Mouse (Mus musculus) left cerebral cortex, postnatal 10 days (tissue): ENCODE measurements around the gene Spred1. TPM values are rescaled to one million over a fixed set of nuclear protein-coding genes. Genes with fewer than 3 reads are reported as not detected.
"Not testable (repeated sequence)": the region's sequence is repeated elsewhere in the genome, so short reads cannot be mapped to it uniquely, and the experiment has no call there.

ENCODE experiments used
- DNase-seq, 2 experiments: peaks; one replicate each; pipeline ENCODE4 v3.0.0; 2021 to 2022; ENCODE audit warnings: low spot score in 2 of 2, mixed read lengths in 1 of 2; ENCODE audit errors: extremely low spot score in 1 of 2
- intact Hi-C: fragments of 180-260 bp; cut with DNase I; formaldehyde crosslinking; loops from one replicate; pipeline ENCODE4 v1.15.1; 2025
- total RNA-seq, 2 experiments: library from RNA; stranded (reverse); gene quantifications; 2 replicates each; pipeline ENCODE4 v1.2.3; 2021

The Spred1 gene
- total RNA-seq, 2 experiments from 2014 or later = 71.8 to 73.6 TPM

DNA sequence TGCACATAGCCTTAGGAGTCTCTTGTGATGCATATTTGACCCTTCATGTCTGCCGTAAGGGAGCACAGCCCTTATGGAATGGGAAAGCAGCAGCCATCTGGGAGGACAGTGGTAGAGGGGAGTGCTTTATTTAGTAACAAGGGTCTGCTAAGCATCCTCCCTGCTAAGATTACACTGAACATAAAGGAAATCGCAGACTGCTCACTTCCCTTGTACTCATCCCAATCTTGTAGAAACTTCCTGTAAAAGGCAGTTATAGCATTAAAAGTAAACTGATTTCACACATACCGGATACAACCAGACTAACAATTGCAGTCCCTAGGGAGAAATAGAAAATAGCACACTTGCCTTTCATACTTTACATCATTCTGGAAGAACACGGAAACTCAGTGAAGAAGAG lies 7.4 kb upstream of the Spred1 start:
- intact Hi-C loops = no loop called here
- no peak for DNase-seq

DNA sequence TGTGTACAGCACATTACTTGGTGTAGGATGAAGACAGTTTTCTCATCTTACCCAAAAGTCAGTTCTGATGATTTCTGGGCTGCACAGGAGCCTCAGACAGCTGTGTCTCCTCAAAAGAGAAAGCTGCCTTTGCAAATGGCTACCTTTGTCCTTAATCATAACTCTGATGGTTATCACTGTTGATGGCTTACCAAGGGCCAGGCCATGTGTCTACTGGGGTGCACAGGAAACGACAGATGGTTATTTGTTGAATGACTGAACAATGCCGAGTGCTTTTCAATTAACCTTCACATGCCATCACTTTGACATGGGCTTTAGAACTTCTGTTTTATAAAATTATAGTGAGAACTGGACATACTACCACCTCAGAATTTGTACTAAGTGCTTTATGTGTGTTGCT lies 2.7 kb upstream of the Spred1 start:
- intact Hi-C loops = no loop called here
- no peak for DNase-seq

DNA sequence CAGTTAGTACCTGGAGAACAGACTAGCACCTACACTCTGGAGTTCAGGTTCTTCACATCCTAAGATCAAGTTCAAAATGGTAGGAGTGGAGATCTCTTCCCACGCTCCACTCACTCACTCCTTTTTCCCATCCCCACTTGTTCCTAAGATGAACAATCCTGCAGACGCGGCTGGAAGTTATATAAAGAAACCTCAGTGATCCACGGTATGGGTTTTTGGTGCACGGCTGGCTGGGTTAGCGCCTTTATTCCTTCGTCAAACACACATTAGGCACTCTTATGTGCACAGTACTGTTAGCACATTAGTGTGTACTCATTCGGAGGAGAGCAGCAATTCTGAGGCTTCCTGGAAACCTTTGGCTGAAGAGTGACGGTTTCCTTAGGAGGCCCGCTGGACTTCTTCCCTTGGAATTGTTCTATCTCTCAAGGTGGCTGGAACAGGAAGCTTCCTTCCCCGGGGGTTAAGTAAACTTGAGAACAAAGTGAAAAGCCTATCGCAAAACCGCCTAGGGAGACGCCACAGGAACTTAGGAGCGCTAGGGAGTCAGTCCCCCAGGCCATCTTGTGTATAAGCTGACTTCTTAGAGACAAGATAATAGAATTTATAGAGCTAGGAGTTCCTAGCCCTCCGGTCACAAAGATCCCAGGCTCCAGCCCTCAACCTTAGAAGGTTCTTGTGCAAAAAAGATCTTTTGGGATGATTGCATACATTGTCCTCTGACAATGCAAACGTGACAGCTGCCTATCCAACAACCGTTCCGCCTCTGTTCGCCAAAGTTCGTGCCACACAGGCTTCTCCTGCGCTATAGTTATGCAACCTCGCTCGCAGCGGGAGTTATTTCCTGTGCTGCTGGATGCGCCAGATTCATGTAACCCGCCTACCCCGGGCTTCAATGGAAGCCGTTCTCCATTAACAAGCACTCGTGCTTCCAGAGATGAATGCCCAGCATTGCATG lies 1.6 kb upstream of the Spred1 start:
- peak; percentile 69 to 91 for DNase-seq
- intact Hi-C loops = loop anchor here (1.0 to 5.0 kb wide), 5 partner anchors 63 to 217 kb away; no protein-coding TSS in a partner anchor

DNA sequence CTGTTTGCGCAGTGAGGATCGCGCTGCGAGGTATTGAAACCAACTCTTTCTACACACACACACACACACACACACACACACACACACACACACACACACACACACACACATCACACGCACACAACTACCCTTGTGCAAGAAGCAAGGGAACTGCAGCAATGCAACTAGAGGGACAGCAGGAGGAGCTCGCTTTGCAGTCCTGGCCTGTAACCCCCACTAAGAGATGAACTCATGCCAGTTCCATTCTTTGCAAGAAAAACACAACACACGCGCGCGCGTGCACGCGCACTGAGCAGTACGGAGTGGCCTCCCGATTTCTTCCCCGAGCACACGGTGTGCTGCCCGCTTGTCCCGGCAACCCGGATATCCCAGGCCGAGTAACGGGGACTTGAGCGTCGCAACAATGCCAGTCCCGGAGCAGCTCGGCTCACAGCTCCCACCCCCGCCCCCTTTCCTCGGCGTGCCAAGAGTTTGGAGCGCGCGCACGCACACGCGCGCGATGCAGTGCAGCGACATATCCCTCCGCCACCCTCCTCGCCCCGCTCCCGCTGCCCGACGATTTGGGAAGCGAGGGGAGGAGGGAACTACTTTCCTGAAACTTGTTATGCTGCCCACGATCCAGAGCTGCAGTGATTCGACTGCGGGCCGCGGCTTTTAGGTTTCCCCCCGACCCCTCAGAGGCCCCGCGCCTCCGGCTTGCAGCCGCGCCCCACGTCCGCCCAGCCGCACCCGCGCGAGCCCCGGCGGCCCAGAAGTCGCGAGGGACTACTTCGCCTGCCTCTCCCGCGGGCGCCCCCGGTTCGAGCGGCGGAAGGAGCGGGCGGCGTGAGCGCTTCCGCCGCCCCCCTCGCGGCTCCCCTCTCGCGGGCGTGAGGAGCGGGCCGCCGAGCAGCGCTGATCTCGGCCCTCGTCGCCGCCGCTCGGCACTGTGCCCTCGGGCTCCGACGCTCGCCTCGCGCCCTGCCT lies 645 bp upstream of the Spred1 start:
- intact Hi-C loops = loop anchor here (1.0 to 5.0 kb wide), 5 partner anchors 62 to 218 kb away; no protein-coding TSS in a partner anchor
- DNase-seq = peak; percentile 90 to 95

DNA sequence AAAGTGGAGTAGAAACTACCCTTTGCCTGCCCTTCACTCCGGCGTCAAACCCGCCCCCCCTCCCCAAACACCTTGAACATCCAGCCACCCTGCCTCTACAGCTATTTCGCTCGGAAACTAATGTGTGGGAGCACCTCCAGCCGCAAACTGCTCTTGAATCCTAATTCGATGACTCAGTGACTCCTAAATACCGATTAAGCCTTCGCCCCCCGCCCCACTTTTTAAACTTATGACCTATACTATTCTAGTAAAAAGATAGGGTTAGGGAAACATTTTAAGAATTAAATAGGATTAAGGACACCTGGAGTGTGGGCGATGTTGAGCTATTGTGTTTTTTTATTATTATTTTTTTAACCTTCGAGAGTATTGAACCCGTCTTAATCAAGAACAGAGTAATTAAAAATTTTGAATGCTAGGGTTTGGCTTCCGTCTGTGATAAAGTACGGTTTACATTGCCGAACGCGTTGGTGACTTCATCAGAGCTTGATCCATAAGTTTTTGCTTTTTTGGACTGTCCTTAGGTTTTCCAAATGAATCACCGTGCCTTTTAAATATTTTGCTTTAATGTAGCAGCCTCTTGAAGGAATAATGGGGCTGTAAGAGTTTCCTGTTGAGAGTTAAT lies 921 bp downstream of the Spred1 start:
- no peak for DNase-seq
- intact Hi-C loops = loop anchor here (2.0 to 5.0 kb wide), 4 partner anchors 60 to 220 kb away; no protein-coding TSS in a partner anchor

DNA sequence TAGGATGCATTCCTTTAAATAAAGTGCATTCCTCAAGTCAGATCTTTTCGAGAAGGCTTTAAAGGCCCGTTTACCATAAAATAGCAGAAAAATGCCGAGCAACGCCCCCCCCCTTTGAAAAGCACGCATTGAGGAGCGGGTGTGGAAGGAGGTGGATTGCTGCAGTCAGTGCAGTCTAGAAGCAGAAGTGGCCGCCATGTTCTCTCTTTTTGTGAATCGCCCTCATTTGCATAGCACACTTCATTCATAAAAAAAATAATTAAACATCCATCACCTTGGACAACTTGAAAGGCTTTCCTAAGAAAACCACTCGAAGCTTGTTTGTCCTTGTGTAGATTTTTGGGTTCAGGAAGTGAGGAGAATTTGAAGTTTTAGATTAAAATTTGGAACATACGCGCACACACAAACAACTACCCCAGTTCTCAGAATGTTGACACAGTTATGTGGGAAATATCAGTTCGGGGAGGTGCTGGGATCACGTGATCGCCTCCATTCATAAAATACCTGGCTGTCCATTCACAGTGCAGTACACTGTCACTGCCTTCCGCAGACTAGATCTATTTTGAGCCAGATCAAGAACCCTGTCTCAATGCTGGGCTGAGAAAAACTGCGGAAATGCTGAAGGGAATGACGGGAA lies 1.6 kb downstream of the Spred1 start:
- peak in 1 of 2 experiments; percentile 45 for DNase-seq
- intact Hi-C loops = loop anchor here (5.0 kb wide), 3 partner anchors 59 to 221 kb away; no protein-coding TSS in a partner anchor

DNA sequence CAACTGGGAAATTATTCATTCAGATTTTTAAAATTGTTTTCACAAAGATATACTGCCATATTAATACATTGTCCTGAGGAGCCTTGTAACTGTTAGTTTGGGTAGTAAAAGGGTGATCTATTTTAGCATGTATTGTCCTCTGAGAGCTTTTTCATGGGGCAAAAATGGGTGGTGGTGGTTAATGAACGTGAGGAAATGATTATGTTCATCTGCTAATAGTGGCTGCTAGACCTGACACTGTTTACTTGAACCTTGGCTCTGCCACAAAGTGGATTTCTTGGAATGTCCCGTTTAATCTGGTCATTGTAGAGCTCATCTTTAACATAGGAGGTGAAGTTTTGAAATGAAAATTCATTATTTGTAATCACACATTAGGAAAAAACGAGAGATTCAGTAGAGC lies 2.5 kb downstream of the Spred1 start:
- DNase-seq = no peak
- intact Hi-C loops = loop anchor here (5.0 kb wide), 3 partner anchors 59 to 221 kb away; no protein-coding TSS in a partner anchor

DNA sequence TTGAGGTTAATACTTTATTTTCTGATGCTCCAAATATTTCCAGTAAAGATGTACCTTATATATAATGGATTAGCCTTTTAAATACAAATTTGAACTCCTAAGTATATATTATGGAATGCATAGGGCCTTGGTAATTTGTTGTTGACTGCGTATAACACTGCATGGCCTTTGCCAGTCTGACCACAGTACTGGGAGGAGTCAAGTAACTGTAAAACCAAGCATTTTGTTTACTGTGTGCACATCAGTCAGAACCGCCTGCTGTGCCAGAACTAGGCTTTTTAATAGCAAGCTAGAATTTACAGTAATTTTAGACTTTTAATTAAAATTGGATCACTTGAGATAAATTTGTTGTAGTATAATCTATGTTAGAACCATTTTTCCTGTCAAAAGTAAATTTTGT lies 3.7 kb downstream of the Spred1 start:
- DNase-seq = no peak
- intact Hi-C loops = loop anchor here (5.0 kb wide), 3 partner anchors 57 to 223 kb away; no protein-coding TSS in a partner anchor

DNA sequence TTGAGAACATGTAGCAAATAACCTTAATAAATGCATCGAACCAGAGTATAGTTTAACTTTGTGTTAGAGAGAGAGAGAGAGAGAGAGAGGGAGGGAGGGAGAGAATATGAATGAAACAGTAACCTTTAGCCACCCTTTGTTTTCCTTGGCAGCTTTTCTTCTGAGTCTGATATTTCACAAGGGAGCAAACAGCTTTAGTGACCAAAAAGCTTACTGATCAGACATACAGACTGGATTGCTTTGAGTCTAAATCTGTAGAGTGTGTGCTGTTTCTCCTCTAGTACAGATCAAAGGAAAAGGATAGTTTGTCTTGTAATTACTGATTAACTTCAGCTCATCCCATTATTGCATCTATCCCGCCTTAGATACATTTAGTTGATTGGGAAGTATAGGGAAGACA lies 8.0 kb downstream of the Spred1 start:
- no peak for DNase-seq
- intact Hi-C loops = no loop called here

DNA sequence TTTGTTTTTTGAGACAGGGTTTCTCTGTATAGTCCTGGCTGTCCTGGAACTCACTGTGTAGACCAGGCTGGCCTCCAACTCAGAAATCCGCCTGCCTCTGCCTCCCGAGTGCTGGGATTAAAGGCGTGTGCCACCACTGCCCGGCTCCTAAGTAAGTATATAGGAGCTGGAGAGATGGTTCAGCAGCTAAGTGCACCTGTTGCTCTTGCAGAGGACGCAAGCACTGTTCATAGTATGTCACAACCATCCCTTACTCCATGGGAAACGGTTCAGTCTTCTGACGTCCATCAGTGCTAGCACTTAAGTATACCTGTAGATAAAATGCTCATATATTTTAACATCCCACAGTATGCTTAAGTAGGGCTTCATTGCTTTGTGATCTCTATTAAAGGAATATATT lies 9.9 kb downstream of the Spred1 start:
- intact Hi-C loops, DNase-seq: not testable (repeated sequence)

DNA sequence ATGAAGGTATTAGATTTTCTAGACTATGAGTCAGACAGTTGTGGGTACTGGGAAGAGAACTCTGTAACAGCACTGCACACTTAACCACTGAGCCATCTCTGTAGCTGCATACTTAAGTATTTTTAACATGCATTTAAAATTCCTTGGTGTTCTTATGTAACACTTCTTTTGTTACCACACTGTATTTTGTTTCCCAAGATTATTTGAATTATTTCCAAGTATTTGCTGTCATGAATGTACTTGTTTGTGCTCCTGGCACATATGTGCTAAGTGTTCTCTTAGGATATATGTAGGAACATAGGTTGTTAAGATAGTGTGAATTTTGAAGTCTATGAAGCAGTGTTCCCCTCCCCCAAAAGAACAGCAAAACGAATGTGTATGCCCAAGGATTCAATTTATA lies 10.7 kb downstream of the Spred1 start:
- no peak for DNase-seq
- intact Hi-C loops = no loop called here

DNA sequence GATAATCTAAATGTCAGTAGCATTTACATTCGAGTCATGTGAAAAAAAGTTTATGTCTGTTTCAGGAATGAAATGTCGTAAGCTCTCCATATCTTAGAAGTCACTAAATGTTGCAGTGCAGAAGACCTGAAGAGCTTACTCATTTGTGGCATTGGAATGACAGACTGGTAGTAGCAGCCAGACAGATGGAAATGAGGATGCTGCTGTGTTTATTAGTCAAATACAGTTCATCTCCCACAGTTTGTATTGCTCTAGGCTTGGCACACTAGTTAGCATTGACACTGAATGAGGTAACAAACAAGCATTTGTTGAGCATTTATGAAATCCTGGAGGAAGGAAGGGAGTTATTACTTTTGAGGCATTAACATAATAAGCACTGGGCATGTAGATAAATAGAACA lies 12.4 kb downstream of the Spred1 start:
- intact Hi-C loops = no loop called here
- DNase-seq = no peak

DNA sequence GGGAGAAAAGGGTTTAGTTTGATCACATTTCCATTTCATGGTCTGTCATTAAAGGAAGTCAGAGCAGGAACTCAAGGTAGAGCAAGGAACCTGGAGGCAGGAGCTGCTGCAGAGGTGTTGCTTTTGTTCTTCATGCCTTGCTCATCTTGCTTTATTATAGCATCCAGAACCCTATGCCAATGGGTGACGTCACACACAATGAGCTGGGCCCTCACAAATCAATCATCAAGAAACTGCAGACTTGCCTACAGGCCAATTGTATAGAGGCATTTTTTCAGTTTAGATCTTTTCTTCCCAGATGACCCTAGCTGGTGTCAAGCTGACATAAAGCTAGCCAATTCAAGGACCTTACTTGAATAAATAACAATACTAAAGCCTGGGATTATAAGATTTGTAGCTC lies 16.6 kb downstream of the Spred1 start:
- no peak for DNase-seq
- intact Hi-C loops = no loop called here

DNA sequence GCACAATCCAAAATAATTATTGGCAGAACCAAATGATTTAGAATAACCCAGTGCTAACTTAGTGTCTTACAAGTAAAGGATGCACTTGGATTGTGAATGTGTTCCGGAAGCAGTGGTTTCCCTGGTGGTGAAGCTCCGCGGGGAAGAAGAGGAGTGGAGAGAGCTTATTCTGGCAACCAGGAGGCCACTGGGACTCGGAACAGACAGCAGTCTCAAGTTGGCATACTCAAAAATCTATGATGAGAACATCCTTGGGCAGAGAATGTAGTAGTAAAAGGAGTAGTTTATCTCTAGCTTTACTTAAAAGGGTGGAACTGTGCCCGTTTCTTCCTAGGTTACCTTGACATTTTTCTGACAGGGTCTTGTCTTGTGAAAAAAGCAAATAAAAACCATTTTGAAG lies 17.8 kb downstream of the Spred1 start:
- DNase-seq = no peak
- intact Hi-C loops = no loop called here

DNA sequence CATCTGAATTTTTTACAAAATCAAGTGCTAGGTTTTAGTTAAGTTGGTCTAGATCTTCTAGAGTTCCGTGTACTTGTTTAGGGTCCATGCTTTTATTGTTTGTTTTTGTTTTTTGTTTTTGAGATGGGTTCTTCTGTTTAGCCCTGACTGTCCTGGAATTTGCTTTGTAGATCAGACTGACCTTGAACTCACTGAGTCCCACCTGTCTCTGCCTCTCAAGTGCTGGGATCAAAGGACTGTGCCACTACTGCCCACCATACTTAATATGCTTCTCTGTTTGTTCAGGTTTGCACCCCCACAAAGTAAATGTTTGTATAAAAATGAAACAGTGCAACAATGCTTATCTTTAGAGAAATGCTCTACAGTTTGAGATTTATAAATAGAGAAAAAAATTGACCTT lies 18.8 kb downstream of the Spred1 start:
- intact Hi-C loops = no loop called here
- DNase-seq = no peak

DNA sequence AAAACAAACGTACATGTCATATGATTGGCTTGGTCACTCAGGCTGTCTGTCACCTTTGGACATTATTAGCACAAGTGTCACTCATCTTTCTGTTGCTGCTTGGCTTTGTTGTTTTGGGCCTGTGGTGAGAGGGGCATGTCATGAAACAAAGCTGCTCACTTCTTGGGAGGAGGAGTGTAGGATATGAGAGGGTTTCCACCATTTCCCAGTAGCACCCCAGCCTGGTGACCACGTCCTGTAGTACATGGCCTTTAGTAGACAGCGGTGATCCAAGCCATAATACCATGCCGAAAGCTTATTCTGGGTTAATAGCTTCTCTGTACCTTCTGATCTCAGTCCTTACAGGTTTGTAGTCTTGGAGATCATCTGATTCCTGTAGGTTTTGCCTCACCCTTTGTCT lies 21.9 kb downstream of the Spred1 start:
- DNase-seq = no peak
- intact Hi-C loops = no loop called here

DNA sequence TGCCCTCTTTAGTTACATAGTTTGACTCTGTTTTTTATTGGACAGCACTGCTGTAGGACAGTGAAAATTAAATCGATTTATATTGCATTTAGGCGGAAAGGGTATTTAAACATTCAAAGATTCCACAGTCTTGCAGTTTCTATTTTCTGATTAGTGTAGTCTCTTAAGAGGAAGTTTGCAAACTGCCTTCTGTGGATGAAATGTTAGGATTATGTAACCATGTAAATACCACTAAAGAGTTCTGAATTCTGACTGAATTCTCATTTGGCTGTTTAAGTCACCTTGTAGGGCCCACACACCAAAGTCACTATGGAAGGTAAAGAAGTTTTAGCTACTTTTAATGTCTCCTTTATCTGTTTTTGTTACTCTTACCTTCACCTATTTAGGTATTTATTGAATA lies 24.9 kb downstream of the Spred1 start:
- DNase-seq = no peak
- intact Hi-C loops = no loop called here

DNA sequence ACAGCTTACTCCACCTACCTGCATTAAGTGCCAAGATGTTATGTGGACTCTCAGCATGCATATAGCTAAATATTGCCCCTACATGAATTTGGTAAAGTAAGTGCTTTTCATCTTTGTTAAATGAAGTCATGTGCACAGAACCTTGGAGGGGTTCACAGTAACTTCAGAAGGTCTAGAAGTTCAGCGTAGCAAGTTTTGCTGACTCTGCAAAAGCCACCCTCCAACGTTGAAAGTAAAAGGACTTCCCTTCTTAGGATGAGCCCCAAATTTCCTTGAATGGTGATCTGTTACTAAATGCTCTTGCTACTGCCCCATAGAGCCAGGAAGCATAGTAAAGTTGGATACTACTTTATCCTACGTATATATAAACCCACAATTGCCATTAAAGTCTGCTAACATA lies 25.4 kb downstream of the Spred1 start:
- DNase-seq = no peak
- intact Hi-C loops = no loop called here
